Mouse (Mus musculus): ENCODE data around the gene Msmb.
"Not testable (repeated sequence)": the region's sequence is repeated elsewhere in the genome, so short reads cannot be mapped to it uniquely, and the experiment has no call there.

Msmb gene

DNA sequence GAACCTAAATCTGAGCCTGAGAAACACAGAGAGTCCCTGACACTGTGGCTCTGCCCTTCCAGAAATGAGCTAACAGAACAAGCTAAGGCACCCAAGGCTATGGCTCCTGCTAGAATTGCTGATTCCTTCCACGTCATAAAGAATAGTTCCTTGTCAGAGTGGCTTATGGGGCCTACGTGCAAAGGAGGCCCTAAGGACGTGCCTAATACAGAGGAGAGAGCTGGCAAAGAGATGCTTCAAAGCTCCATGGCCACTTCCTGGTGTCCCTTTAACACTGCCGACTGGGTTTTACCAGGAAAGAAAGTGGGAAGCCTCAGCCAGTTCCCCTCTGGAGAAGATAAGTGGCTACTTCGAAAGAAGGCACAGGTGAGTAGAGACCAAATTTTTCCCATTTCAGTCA lies 34.8 kb downstream of the Msmb start:
- not testable (repeated sequence) for DNase-seq (ENCODE audit: extremely low spot score)

DNA sequence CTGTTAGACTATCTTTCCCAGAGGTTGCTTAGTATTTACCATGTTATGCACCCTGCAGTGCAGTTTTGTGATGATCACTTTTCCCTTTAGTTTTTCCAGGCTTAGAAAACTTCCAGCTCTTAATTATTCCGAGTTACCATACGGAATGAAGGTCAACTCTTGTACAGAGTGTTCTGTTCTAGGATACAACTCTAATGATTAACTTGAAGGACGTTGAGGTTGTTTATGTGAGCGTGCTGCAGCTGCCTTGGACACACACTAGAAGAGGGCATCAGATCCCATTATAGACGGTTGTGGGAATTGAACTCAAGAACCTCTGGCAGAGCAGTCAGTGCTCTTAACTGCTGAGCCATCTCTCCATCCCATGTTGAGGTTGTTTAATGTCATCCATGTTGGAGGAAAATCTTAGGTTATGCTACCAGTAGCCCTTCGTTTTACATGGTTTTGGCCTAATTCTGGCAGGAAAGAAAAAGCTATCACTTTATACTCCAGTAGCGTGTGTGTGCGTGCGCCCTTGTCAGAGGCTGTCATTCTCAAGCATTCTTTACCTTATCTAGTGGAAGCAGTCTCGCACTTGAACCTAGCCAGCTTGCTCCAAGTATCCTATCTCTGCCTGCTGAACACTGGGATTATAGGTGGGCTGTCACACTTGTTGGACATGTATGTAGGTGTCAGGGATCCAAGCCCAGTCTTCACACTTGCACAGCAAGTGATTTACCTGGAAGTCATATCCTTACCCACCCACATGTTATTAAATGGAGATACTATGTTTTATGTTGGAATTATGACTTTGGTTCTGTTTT lies 37.8 kb downstream of the Msmb start:
- DNase-seq (ENCODE audit: extremely low spot score): no peak

DNA sequence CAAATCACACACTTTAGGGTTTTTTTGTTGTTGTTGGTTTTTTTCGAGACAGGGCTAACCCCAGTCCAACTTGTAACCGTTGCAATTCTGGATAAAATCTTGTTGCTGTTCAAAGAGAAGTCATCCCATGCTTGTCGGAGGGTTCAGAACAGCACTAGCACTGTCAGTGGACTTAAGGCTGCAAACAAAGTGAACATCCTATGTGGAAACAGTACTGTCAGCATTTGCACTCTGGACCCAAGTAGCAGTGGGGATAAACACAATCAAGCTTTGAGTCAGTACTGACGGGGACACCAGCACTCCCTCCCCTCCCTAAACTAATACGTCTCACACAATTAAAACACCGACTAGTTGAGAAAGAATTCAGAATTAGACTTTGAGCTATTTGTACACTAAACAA lies 39.0 kb downstream of the Msmb start:
- DNase-seq (ENCODE audit: extremely low spot score): no peak

DNA sequence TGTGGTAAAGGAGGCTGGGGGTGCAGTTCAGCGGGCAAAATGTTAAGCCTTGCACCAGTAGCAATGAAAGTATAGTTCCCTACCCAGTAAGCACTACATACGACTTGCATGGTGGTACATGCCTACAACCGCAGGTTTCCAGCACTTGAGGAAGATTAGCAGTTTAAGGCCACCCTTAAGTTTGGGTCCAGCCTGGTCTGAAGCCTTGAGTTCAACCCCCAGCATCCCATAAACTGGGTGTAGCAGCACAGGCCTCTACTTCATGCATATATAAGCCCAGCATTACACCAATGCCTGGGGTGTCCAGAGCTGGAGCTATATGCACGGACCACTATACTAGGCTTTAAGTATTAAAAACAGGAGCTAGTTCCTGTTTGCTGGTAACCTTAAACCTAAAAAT lies 42.0 kb downstream of the Msmb start:
- no peak for DNase-seq (ENCODE audit: extremely low spot score)

DNA sequence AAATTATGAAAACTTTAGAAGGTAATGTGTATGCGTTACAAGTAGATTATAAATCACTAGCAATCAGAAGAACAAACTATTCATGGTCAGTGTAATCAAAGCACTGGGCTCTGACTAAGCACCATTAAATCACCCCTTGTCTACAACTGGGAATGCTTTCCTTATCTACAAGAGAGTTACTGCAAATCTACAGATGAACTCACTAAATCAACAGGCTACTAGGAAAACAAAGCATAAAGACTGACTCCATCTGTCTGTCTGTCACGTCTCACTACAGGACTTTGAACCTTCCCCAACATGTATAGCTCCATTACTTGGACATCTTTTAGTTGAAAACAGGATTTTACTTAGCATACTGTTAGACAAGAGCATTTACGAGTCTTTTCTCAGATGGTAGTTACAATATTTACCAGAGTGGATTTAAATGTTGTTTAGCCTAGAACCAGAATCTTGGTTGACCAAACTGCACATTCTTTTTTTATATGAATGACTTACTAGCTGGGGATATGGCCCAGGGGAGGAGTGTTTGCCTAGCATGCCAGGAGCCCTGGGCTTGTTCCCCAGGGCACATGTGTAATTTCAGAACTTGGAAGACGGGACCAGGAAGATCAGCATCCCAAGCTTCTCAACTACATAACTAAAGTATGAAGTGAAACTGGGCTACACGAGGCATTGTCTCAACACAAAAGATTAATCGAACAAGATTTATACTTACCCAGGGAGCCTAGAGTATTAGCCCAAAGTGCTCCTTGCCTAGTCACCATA lies 49.0 kb downstream of the Msmb start:
- no peak for DNase-seq (ENCODE audit: extremely low spot score)

DNA sequence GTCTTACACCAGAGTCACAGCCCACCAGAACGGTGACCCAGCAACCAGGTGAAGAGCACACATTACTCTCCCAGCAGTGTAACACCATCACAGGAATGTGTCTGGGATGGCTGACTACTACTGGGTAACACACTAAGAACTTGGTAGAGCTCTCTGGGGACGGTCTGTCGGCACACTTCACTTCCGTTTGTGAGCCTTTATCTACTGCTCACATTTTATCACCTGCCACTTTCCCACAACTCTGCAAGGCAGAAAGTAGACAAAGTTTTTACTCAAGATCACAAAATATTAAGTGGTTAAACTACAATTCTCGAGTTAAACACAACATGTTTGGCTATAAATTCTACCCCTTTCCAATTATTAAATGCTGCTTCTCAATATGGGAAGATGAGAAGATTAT lies 50.1 kb downstream of the Msmb start:
- no peak for DNase-seq (ENCODE audit: extremely low spot score)

DNA sequence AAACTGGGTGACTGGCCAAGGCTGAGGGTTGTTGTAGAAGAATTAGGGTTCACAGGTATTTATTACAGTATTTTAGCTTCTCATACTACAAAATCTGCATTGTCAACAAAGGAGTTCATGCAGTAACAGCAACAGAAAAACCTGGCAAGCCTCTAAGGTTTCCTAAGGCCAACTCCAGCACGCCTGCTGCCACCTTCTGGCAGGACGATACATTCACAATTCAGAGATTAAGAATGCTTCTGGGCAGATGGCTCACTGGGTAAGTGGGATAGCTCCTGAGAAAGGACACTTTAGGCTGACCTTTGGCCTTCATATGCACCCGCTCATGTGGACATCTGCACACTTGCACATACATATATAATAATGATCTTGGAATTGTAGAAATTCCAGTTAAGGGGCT lies 50.6 kb downstream of the Msmb start:
- peak; percentile 39 for DNase-seq (ENCODE audit: extremely low spot score)

DNA sequence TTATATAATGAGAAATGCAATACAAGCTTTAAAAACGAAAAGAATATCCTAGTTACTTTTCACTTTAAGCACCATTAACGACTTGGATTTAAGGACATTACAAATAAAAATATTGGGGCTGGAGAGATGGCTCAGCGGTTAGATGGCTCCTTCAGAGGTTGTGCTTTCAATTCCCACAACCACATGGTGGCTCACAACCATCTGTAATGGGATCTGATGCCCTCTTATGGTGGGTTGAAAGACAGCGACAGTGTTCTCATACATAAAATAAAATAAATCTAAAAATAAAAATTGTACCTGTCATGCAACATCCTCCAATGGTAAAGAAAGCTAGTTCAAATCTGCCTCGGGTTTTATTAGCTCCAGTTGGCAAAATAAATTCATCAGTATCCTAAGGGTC lies 51.7 kb downstream of the Msmb start:
- DNase-seq (ENCODE audit: extremely low spot score): not testable (repeated sequence)

DNA sequence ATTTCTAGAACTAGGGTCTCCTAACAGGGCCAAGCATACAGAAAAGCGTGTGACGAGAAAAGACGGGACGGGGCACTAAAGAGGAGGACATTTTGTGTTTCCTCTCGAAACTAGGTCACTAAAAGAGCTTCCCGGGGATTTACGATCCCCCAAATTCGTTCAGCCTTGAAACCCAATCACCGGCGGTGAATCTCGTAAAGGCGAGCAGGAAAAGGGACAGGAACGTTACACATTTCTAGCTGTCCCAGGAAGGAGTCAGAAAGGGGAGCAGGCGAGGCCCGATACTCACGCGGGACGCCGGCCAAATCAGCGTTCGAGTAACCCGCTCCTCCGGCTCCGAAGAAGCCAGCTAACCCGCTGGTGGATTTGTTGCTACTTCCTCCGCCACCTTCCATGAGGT lies 59.5 kb downstream of the Msmb start:
- peak; percentile 44 for DNase-seq (ENCODE audit: extremely low spot score)

DNA sequence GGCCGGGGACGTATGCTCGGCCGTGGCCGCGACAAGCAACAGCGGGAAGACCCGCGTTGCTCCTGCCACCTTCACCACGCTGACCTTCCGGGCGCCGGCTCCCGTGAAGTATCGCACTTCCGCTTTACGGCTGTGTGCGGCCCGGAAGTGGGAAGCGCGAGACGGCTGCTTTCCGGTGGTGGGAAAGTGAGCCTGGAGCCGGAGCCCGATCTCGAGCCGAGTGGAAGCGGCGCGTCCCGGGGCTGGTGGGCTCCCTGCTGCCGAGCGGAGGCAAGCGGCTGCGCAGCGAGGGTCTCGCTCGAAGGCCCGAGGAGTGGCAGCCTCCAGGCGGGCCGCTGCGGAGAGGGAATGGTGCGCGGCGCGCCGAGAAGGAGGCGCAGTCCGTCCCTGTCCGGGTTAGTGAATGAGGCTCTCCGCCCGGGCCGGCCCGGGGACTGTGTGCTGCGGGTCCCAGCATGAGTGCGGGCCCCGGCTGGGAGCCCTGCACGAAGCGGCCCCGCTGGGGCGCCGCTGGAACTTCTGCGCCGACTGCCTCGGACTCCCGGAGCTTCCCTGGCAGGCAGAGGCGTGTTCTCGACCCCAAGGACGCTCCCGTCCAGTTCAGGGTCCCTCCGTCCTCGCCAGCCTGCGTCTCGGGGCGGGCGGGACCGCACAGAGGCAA lies 60.1 kb downstream of the Msmb start, which contains the start of the genes Timm23 and Parg:
Gene Timm23, minus strand, starts transcription at position 108 of the 661 bp plus-strand sequence.
Gene Parg, plus strand, starts transcription at position 159 of the 661 bp plus-strand sequence.
- DNase-seq (ENCODE audit: extremely low spot score): peak; percentile 84

Data from embryo, embryonic 9.5 days (tissue).